Mouse (Mus musculus) liver, postnatal 0 days (tissue): Measurements from ENCODE around the gene Cfl1.

Experiments used
- CTCF ChIP-seq: sonication (generic); IDR thresholded peaks from 2 replicates; pipeline ENCODE4 v1.5.1; 2016; ENCODE audit warnings: antibody characterized with exemption, low read depth
- EP300 ChIP-seq: IDR thresholded peaks from 2 replicates; pipeline ENCODE4 v1.6.1; 2016; ENCODE audit warnings: antibody characterized with exemption, low read depth, mild to moderate bottlenecking

- TF ChIP-seq CTCF (no peak), EP300 (no peak)
Observed at GRCm38 (mm10) chr19:5512091-5513004, 22.1 kb downstream of the Cfl1 start.
